Mouse (Mus musculus) testis, adult 2 months (tissue): ENCODE data around the gene Ghdc.

Source experiments
- CTCF ChIP-seq: fragments of 200-500 bp; IDR thresholded peaks from 2 replicates; pipeline ENCODE4 v1.5.1; 2012; ENCODE audit warnings: low read depth, mild to moderate bottlenecking, inconsistent platforms, low read length, moderate library complexity; ENCODE audit not compliant: control insufficient read depth, insufficient read depth, insufficient replicate concordance
- POLR2A ChIP-seq: fragments of 200-500 bp; IDR thresholded peaks from 2 replicates; pipeline ENCODE4 v1.6.1; 2012; ENCODE audit warnings: low read depth, mild to moderate bottlenecking, inconsistent platforms, low read length, moderate library complexity; ENCODE audit not compliant: control insufficient read depth

GRCm38 (mm10) chr11:100767871-100768270 lies 2.9 kb downstream of the Ghdc start:
- TF ChIP-seq CTCF, result no peak
- TF ChIP-seq POLR2A, result no peak
